Mouse (Mus musculus): ENCODE measurements around the gene Ano2.

DNA sequence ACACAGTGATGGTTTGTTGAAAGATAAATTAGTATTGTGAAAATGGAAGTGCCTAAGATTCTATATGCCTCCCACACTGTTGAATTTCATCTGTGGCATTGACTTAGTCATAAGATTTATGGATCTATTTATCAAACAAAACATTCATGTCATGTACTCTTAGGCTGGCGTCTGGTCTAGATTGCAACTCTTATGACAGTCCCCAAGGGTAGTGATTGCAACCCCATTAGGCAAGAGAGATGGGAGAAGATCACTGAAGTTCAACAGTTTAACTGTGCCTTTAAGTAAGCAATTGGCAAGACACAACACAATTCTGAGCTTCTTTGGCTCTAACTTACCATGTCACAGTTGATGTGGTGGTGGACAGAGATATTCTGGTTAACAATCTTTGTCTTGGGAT, 36.8 kb upstream of the Ano2 start:
- TF ChIP-seq CTCF (IDR thresholded peaks at IDR 0.05; ENCODE audit: control insufficient read depth, insufficient read depth, insufficient read length), result no peak
- TF ChIP-seq MYOD1 (IDR thresholded peaks at IDR 0.05; ENCODE audit: control insufficient read depth, insufficient read length, low read depth), result no peak
- no peak for TF ChIP-seq MAX (IDR thresholded peaks at IDR 0.05)
- TF ChIP-seq MYOG (IDR thresholded peaks at IDR 0.05; ENCODE audit: control insufficient read depth, extremely low read depth, insufficient read length), result no peak
- no peak for TF ChIP-seq USF1 (IDR thresholded peaks at IDR 0.05; ENCODE audit: low read depth)

Measured in C2C12 (cell line).